Mouse (Mus musculus): ENCODE results near the gene Tmem266.

The Tmem266 gene

DNA sequence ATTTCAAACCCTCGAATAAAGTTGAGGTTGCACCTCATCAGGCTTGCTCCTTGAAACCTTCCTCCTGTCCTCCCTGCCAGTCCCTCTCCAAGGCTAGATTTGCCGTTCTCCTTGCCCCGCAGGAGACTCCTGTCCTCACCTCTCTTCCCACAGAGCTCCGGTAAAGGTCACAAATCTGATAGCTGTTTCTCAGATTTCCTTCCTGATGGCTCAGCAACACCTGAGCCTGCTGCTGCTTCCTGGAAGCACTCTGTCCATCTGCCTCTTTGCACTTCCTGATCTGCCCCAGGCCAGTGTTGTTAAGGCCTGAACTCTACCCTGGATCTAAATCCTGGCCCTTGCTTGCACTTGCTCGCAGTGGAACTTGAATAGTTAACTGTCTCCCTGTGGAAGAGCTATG is 5.8 kb downstream of the Tmem266 start:
- no peak for DNase-seq

GRCm38 (mm10) chr9:55332949-55333348 is 6.2 kb downstream of the Tmem266 start:
- DNase-seq = no peak

DNA sequence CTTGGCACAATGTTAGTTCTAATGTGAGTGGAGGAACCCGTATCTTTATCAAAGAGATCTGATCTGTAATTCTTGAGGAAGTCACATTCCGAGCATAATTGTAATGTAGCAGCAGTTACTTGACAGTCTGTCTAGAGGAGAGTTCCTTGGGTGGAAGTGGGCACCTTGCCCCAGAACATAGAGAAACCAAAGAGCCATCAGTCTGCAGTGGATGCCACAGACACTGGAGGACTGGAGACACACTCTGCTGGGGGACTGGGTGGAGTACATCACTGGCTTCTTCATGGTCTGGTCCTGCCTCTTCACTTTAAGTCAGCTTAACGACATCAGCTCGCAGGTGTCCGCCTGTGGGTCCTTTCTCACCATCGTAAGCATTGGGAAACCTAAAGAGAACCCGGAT is 17.5 kb downstream of the Tmem266 start:
- DNase-seq = no peak

DNA sequence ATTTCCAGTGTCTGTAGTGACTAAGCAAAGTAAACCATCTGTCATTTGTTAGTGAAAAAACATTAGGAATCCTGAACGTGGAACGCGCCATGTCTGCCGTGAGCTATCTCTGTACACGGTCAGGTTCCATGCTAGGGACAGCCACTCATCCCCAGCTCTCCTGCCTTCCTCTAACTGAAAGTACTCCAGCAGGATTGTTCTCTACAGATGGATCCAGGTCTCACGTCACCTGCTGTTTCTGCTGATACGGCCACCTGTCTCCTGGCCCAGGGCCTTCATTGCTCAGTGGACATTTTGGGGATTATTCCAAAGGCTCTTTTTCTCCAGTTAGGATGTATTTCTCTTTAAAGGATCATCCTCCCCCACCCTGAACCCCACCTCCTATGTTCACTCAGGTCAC is 18.6 kb downstream of the Tmem266 start:
- no peak for DNase-seq

GRCm38 (mm10) chr9:55348664-55349063 is 22.0 kb downstream of the Tmem266 start:
- DNase-seq = no peak

GRCm38 (mm10) chr9:55354686-55355085 is 28.0 kb downstream of the Tmem266 start:
- DNase-seq = no peak

GRCm38 (mm10) chr9:55355270-55355834 is 28.6 kb downstream of the Tmem266 start:
- DNase-seq = no peak

- DNase-seq = no peak
Observed at GRCm38 (mm10) chr9:55357164-55357563, 30.5 kb downstream of the Tmem266 start.

DNA sequence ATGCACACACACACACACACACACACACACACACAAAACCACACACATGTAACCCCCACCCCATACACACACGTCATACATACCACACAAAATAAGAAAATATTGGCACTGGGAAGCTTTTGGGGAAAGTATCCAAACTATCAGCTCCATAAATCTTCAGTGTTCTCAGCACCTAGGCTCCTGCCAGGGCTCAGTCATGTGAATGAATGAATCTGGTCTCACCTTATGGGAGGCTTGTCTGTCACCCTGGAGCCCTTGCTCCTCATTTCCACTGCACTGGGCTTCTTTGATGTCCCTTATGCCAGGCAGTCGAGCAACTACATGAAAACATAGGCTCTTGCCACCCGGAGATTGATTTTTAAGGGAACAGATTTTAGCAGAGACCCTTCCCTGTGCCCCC is 33.7 kb downstream of the Tmem266 start:
- no peak for DNase-seq

DNA sequence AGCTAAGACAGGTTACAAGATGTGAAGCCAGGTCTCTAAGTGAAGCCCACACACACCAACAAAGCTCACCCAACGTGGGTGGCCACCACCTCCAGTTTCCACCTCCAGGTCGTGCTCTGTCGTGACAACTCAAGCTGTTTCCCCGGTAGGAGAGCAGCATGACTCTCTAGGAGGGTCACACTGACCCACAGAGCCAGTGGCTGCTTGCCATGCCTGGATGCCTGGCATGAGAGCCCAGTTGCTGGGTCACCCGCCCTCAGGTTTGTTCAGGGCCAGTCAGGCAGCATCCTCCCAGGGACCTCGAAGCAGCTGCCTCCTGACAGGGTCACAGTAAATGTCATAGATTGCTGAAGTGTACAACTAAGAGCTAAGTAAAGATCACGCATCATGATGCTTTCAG is 34.1 kb downstream of the Tmem266 start:
- DNase-seq = no peak

GRCm38 (mm10) chr9:55361969-55362368 is 35.3 kb downstream of the Tmem266 start:
- DNase-seq = no peak

DNA sequence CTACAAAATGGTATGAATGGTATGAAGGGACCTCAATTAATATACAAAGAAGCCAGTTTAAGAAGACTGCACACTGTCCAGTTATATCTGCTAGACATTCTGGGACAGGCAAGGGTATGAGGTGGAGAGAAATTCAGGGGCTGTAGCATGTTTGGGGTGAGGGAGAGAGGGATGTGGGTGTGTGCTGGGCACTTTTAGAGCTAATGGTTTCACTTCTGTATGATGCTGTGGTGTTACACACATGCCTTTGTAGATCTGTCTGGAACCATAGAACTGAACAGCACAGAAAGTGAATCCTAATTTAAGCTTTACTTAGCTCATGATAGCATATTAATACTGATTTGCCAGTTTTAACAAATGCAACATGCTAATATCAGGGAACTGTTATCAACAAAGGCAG is 37.0 kb downstream of the Tmem266 start:
- no peak for DNase-seq

GRCm38 (mm10) chr9:55368011-55368410 is 41.3 kb downstream of the Tmem266 start:
- no peak for DNase-seq

DNA sequence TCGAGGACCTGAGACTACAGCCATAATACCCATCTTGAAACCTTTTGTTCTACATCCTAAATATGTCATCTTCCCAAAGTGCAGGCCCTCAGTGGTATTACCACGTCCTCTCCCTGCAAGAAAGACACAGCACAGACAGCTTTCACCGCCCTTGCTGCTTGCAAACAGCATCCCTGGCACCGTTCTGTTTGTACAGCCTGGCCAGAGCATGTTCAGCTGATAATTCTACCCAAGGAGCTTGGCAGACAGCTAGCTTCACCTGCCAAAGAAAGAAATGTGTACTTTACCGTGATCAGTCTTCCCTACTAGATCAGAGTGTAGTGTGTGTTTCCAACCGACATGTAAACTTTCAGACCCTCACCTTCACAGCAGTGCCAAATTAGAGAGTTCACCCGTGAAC is 45.2 kb downstream of the Tmem266 start:
- DNase-seq = no peak

DNA sequence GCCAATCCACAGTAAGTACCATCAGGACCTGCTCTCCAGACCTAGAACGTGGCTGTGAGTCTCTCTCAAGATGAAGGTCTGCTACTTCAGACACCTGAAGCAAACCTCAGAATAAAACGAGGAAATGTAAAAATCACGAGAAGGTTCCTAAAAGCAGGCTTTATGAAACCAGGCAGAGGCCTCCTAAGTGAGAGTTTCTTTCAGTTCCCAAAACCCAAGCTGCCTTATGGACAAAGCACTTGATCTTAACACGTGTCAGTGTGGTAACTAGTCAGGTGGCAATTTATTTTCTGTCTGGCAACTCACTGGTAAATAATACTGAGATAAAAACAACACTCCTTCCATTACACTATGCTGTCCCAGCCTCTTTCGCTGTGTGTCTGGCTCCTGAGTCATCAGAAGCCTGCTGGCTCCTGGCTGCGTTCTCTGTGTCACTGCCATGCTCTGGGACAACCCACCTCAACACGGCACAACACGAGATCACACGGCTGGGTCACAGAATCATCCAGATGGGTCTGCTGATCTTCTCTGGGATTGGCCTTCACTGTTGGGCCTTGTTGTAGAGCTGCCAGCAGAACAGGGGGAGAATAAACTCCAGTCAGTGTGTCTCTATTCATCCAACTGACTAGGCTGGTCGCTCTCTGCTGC is 51.0 kb downstream of the Tmem266 start:
- DNase-seq = no peak

GRCm38 (mm10) chr9:55381456-55381855 is 54.7 kb downstream of the Tmem266 start:
- DNase-seq = no peak

DNA sequence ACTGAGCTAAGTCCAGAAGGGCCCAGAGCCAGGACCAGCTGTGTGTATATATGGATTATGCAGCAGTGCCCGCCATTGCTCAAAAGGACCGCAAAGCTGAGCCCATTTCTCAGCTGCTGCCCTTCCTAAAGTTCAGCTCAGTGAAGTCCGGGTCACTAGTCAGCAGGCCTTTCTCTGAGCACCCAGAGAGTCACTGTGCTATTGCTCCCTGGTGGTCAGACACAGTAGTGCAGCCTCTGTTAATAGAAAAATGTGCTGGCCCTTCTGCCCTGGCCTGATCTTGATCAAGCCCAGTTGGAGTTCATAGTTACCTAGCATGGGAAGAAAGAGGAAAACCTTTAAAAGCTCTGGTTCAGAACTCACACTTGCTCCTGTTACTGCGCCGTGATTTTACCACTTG is 55.7 kb downstream of the Tmem266 start:
- peak; percentile 77 for DNase-seq

DNA sequence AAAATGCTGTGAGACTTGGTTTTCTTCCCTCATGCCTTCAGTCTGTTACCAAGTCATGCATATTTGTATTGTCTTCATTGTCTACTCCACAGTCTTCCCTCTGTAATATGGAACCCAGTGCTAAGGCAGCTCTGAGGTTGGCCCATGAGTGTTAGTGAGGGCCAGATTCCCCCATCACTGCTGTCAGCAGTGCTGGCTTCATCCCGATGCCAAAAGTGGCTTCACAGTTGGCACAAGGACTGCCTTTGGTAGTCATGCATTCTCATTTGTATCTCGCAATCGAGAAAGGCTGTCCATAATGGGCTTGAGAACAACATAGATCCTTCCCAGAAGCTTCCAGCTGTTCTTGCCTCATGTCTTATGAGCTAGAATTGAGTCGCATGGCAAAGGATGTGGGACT is 59.4 kb downstream of the Tmem266 start:
- no peak for DNase-seq

GRCm38 (mm10) chr9:55387862-55388505 is 61.3 kb downstream of the Tmem266 start:
- peak; percentile 42 for DNase-seq

GRCm38 (mm10) chr9:55391909-55392658 is 65.4 kb downstream of the Tmem266 start:
- peak; percentile 82 for DNase-seq

DNA sequence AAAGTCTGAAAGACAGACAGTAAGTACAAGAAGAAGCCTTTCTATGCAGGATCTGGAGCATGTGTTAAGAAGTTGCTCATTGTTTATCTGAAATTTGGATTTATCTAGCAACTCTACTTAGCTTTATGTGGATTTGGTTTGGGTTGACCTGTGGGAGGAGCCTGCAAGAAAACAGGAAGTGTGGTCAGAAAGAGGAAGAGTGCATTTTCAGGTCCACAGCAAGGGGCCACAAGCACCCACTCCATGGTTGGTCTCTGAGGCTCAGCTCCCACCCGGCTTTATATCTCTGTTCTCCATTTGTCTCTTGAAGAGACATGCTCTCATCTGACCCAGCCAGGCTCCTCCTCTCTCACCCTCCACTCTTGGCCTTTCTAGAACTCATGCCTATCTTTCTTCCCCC is 68.9 kb downstream of the Tmem266 start:
- no peak for DNase-seq

DNA sequence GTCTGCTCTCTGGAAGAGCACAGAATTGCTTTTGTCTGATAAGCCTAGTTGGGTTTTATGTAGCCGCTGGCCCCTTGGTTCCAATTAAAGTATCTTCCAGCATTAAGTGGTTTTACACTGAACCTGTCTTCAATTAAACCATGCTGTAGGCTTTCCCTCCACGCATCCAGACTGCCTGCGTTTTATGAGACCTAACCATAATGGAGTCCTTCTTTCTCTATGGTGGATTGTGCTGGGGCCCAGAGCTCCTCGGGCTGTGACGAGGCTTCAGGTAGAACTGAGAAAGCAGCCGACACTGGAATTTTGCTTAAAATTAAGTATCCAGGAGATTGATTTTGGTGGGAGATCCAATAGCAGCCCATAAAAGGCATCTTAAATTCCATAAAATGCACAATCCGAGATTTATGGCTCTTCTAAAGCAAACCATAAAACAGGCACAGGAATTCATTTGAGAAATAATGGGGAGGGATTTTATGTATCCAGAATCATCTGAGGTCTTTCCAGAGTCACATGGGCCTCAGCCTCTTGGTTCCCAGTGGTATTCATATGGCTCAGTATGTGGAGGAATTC is 72.4 kb downstream of the Tmem266 start:
- DNase-seq = no peak

GRCm38 (mm10) chr9:55402276-55402675 is 75.6 kb downstream of the Tmem266 start:
- no peak for DNase-seq

DNA sequence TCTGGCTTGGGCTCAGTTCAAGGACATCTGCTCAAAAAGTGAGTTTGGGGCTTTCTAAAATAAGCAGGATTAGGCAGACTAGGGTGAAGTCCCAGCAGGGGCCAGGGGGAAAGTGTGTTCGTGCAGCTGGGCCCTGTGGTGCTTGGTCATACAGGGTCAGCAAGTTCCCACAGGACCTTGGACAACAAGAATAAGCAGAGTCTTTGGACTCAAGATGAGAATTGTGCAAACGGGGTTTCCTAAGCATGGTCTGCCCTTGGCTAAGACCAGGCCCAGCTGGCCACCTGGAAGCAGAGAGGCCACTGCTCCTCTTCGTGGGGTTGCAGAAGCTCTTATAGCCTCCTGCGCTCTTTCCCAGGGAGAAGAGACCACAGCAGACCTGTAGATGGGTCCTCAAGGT is 77.5 kb downstream of the Tmem266 start:
- no peak for DNase-seq
